Mouse (Mus musculus) heart, embryonic 11.5 days (tissue): Measurements from ENCODE around the gene Tmod2. TPM values are rescaled to one million over a fixed set of nuclear protein-coding genes. Genes with fewer than 3 reads are reported as not detected.
A peak's percentile ranks its signal among the peaks of the same experiment; 100 is the strongest.

Experiments used
- ATAC-seq: fragments of 200-750 bp; cut with Nextera tagmentation; replicated peaks from 2 replicates; pipeline ENCODE4 v1.8.0; 2017; ENCODE audit warnings: moderate library complexity; ENCODE audit not compliant: insufficient number of reproducible peaks, low FRiP score, low TSS enrichment
- H3K27ac ChIP-seq: fragments of 300-500 bp; sonication (generic); 2 replicates; pipeline ENCODE4 v1.5.1; 2014; ENCODE audit warnings: mild to moderate bottlenecking, low read depth, low read length
- H3K27me3 ChIP-seq: fragments of 300-500 bp; sonication (generic); 2 replicates; pipeline ENCODE4 v1.6.1; 2014; ENCODE audit warnings: mild to moderate bottlenecking, low read length, mixed read lengths; ENCODE audit not compliant: control insufficient read depth, insufficient read depth
- H3K36me3 ChIP-seq: fragments of 300-500 bp; sonication (generic); 2 replicates; pipeline ENCODE4 v1.6.1; 2014; ENCODE audit warnings: mild to moderate bottlenecking, low read length, moderate library complexity, mixed read lengths; ENCODE audit not compliant: control insufficient read depth, insufficient read depth
- H3K4me1 ChIP-seq: fragments of 300-500 bp; sonication (generic); 2 replicates; pipeline ENCODE4 v1.6.1; 2014; ENCODE audit warnings: low read length; ENCODE audit not compliant: control insufficient read depth, insufficient read depth
- H3K4me2 ChIP-seq: fragments of 300-500 bp; sonication (generic); 2 replicates; pipeline ENCODE4 v1.6.1; 2014; ENCODE audit warnings: mild to moderate bottlenecking, moderate library complexity
- H3K4me3 ChIP-seq: fragments of 300-500 bp; sonication (generic); 2 replicates; pipeline ENCODE4 v1.5.1; 2014; ENCODE audit warnings: low read depth, low read length
- H3K9ac ChIP-seq: fragments of 300-500 bp; sonication (generic); 2 replicates; pipeline ENCODE4 v1.6.1; 2014; ENCODE audit warnings: mild to moderate bottlenecking, low read depth, low read length, moderate library complexity
- H3K9me3 ChIP-seq: fragments of 300-500 bp; sonication (generic); replicated peaks from 2 replicates; pipeline ENCODE4 v1.6.1; 2016; ENCODE audit warnings: low read length; ENCODE audit not compliant: control insufficient read depth
- WGBS: fragments of 180-500 bp; shearing (Covaris S2); extraction: QIAGEN DNeasy Blood & Tissue Kit; methylation state at CpG from one replicate; pipeline ENCODE4 v1.1.7; 2014; ENCODE audit not compliant: insufficient replicate concordance; 5-methylcytosine and 5-hydroxymethylcytosine counted together
- polyA plus RNA-seq: library from polyadenylated mRNA; unstranded; fragments of >200 nt; fragmentation: Nextera tagmentation; extraction: Ambion mirVana; gene quantifications from 2 replicates; pipeline ENCODE4 v1.2.1, GENCODE M21; 2014

Tmod2 gene
- polyA plus RNA-seq, 1 experiment from 2014 or later = 5.9 TPM

GRCm38 (mm10) chr9:75616560-75616959 lies 5.4 kb upstream of the Tmod2 start:
- Histone ChIP-seq H3K36me3 (no peaks in the 10 kb centered on the region), H3K9me3 (no peaks in the 10 kb centered on the region), H3K27ac (no peak overlapping the region), H3K27me3 (no peaks in the 10 kb centered on the region), H3K4me1 (no peaks in the 10 kb centered on the region), H3K4me2 (no peak overlapping the region), H3K4me3 (no peak overlapping the region), H3K9ac (no peak overlapping the region)
- WGBS = 63% methylated on average over 3 of the region's 3 CpGs
- ATAC-seq = no peak

- no peak for ATAC-seq
- Histone ChIP-seq H3K27me3 (peaks cover 3% of the 10 kb centered on the region; the same call in 1 of the 2 replicates), H3K36me3 (no peaks in the 10 kb centered on the region), H3K4me2 (peak overlapping the region; percentile 82), H3K27ac (no peak overlapping the region), H3K9ac (no peak overlapping the region), H3K9me3 (no peaks in the 10 kb centered on the region), H3K4me3 (peak overlapping the region; percentile 51), H3K4me1 (no peaks in the 10 kb centered on the region)
- 26% methylated on average over 16 of the region's 16 CpGs for WGBS
These were observed 1.2 kb downstream of the Tmod2 start for GRCm38 (mm10) chr9:75609965-75610364.

GRCm38 (mm10) chr9:75609505-75609904 lies 1.6 kb downstream of the Tmod2 start:
- WGBS = 51% methylated on average over 1 of the region's 1 CpGs
- ATAC-seq = no peak
- no peaks in the 10 kb centered on the region for H3K9me3 ChIP-seq
- H3K4me1 ChIP-seq = no peaks in the 10 kb centered on the region
- H3K27ac ChIP-seq = no peak overlapping the region
- no peak overlapping the region for H3K9ac ChIP-seq
- H3K27me3 ChIP-seq = peaks cover 3% of the 10 kb centered on the region; the same call in 1 of the 2 replicates
- H3K36me3 ChIP-seq = no peaks in the 10 kb centered on the region
- no peak overlapping the region for H3K4me2 ChIP-seq
- no peak overlapping the region for H3K4me3 ChIP-seq

- no peaks in the 10 kb centered on the region for H3K4me1 ChIP-seq
- H3K9ac ChIP-seq = no peak overlapping the region
- H3K9me3 ChIP-seq = no peaks in the 10 kb centered on the region
- WGBS = 88% methylated on average over 4 of the region's 4 CpGs
- no peaks in the 10 kb centered on the region for H3K36me3 ChIP-seq
- H3K4me2 ChIP-seq = no peak overlapping the region
- H3K27ac ChIP-seq = no peak overlapping the region
- H3K27me3 ChIP-seq = peaks cover 3% of the 10 kb centered on the region; the same call in 1 of the 2 replicates
- ATAC-seq = no peak
- no peak overlapping the region for H3K4me3 ChIP-seq
These were observed 3.6 kb downstream of the Tmod2 start for GRCm38 (mm10) chr9:75607496-75607895.

GRCm38 (mm10) chr9:75601510-75601909 lies 9.6 kb downstream of the Tmod2 start:
- H3K27ac ChIP-seq = no peak overlapping the region
- no peak overlapping the region for H3K4me3 ChIP-seq
- no peak for ATAC-seq

GRCm38 (mm10) chr9:75600166-75600934 lies 10.8 kb downstream of the Tmod2 start:
- 64% methylated on average over 7 of the region's 7 CpGs for WGBS
- no peak for ATAC-seq
- Histone ChIP-seq H3K4me3 (no peak overlapping the region), H3K36me3 (no peaks in the 10 kb centered on the region), H3K27ac (no peak overlapping the region), H3K4me2 (no peak overlapping the region), H3K27me3 (no peaks in the 10 kb centered on the region), H3K9ac (no peak overlapping the region), H3K4me1 (0 out of 2 replicates have a peak, but pooled peaks cover 4% of the 10 kb centered on the region), H3K9me3 (no peaks in the 10 kb centered on the region)

More at GRCm38 (mm10) chr9:75601510-75601909, 9.6 kb downstream of the Tmod2 start:
- 27% methylated on average over 12 of the region's 12 CpGs for WGBS
- Histone ChIP-seq H3K9me3 (no peaks in the 10 kb centered on the region), H3K9ac (no peak overlapping the region), H3K4me1 (0 out of 2 replicates have a peak, but pooled peaks cover 4% of the 10 kb centered on the region), H3K4me2 (peak overlapping the region; percentile 36), H3K36me3 (no peaks in the 10 kb centered on the region), H3K27me3 (no peaks in the 10 kb centered on the region)

GRCm38 (mm10) chr9:75599191-75599841 lies 11.8 kb downstream of the Tmod2 start:
- Histone ChIP-seq H3K27me3 (no peaks in the 10 kb centered on the region), H3K4me1 (0 out of 2 replicates have a peak, but pooled peaks cover 4% of the 10 kb centered on the region), H3K36me3 (no peaks in the 10 kb centered on the region), H3K4me3 (no peak overlapping the region), H3K27ac (peak overlapping the region; percentile 11; the same call in 1 of the 2 replicates), H3K4me2 (no peak overlapping the region), H3K9ac (no peak overlapping the region), H3K9me3 (no peaks in the 10 kb centered on the region)
- no peak for ATAC-seq
- WGBS = 39% methylated on average over 5 of the region's 5 CpGs

- H3K27me3 ChIP-seq = no peaks in the 10 kb centered on the region
- no peak overlapping the region for H3K4me2 ChIP-seq
- 79% methylated on average over 4 of the region's 4 CpGs for WGBS
- H3K4me1 ChIP-seq = 0 out of 2 replicates have a peak, but pooled peaks cover 4% of the 10 kb centered on the region
- no peak overlapping the region for H3K27ac ChIP-seq
- H3K36me3 ChIP-seq = no peaks in the 10 kb centered on the region
- H3K9me3 ChIP-seq = no peaks in the 10 kb centered on the region
- H3K9ac ChIP-seq = no peak overlapping the region
- ATAC-seq = no peak
- no peak overlapping the region for H3K4me3 ChIP-seq
These were observed 13.5 kb downstream of the Tmod2 start for GRCm38 (mm10) chr9:75597596-75597995.
